Mouse (Mus musculus) liver, embryonic 12.5 days (tissue): ENCODE data around the gene Gm5617. TPM values are rescaled to one million over a fixed set of nuclear protein-coding genes. Genes with fewer than 3 reads are reported as not detected.
A peak's percentile ranks its signal among the peaks of the same experiment; 100 is the strongest.

ENCODE experiments used
- ATAC-seq: fragments of 200-750 bp; cut with Nextera tagmentation; 2 replicates; pipeline ENCODE4 v1.8.0; 2017; ENCODE audit warnings: moderate number of reproducible peaks, mild to moderate bottlenecking, moderate library complexity
- H3K27ac ChIP-seq: fragments of 300-500 bp; sonication (generic); 2 replicates; pipeline ENCODE4 v1.5.1; 2016; ENCODE audit warnings: mild to moderate bottlenecking
- H3K27me3 ChIP-seq: fragments of 300-500 bp; sonication (generic); replicated peaks from 2 replicates; pipeline ENCODE4 v1.6.1; 2016; ENCODE audit warnings: mild to moderate bottlenecking, moderate library complexity
- H3K36me3 ChIP-seq: fragments of 300-500 bp; sonication (generic); 2 replicates; pipeline ENCODE4 v1.6.1; 2016; ENCODE audit warnings: mild to moderate bottlenecking, moderate library complexity
- H3K4me1 ChIP-seq: fragments of 300-500 bp; sonication (generic); 2 replicates; pipeline ENCODE4 v1.6.1; 2016
- H3K4me2 ChIP-seq: fragments of 300-500 bp; sonication (generic); 2 replicates; pipeline ENCODE4 v1.6.1; 2016; ENCODE audit warnings: mild to moderate bottlenecking, moderate library complexity
- H3K4me3 ChIP-seq: fragments of 300-500 bp; sonication (generic); 2 replicates; pipeline ENCODE4 v1.5.1; 2016; ENCODE audit warnings: mild to moderate bottlenecking, moderate library complexity
- H3K9ac ChIP-seq: fragments of 300-500 bp; sonication (generic); 2 replicates; pipeline ENCODE4 v1.6.1; 2016; ENCODE audit warnings: mild to moderate bottlenecking, moderate library complexity
- H3K9me3 ChIP-seq: fragments of 300-500 bp; sonication (generic); replicated peaks from 2 replicates; pipeline ENCODE4 v1.6.1; 2016; ENCODE audit warnings: mild to moderate bottlenecking, moderate library complexity
- WGBS: fragments of 180-500 bp; shearing (Covaris S2); methylation state at CpG from one replicate; pipeline ENCODE4 v1.1.7; 2016; ENCODE audit not compliant: insufficient replicate concordance; 5-methylcytosine and 5-hydroxymethylcytosine counted together
- polyA plus RNA-seq: library from polyadenylated mRNA; unstranded; fragments of >200 nt; fragmentation: Nextera tagmentation; extraction: Ambion mirVana; gene quantifications from 2 replicates; pipeline ENCODE4 v1.2.1, GENCODE M21; 2016

The Gm5617 gene
- polyA plus RNA-seq, 1 experiment from 2014 or later = 22.4 TPM

DNA sequence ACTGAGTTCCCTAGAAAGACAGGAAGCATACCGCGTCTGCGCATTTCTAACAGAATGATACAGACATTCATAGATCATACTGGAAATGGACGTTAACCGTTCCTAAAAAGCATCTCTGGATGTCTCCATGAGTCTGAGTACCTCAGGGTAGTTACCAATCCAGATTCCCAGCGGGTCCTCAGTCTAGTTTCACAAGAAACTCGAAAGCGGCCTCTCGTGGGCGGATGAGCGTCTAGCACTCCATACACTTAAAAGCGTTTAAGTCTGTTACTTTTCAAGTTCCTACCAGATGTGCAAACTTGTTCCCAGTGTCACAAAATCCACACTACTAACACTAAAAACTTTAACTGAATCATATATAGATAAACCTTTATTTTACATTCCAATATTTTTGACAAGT is 22.1 kb upstream of the Gm5617 start:
- 85% methylated on average over 12 of the region's 12 CpGs for WGBS
- no peak for ATAC-seq
- peaks cover 85% of the 10 kb centered on the region for H3K36me3 ChIP-seq

GRCm38 (mm10) chr9:48474367-48474766 is 20.9 kb upstream of the Gm5617 start:
- peaks cover 29% of the 10 kb centered on the region for H3K4me1 ChIP-seq
- H3K9me3 ChIP-seq = no peaks in the 10 kb centered on the region
- no peaks in the 10 kb centered on the region for H3K27me3 ChIP-seq
- 86% methylated on average over 9 of the region's 9 CpGs for WGBS
- H3K9ac ChIP-seq = no peak overlapping the region
- H3K27ac ChIP-seq = no peak overlapping the region
- no peak for ATAC-seq
- no peak overlapping the region for H3K4me3 ChIP-seq
- H3K4me2 ChIP-seq = no peak overlapping the region
- peaks cover 80% of the 10 kb centered on the region for H3K36me3 ChIP-seq

More for the DNA sequence above, 22.1 kb upstream of the Gm5617 start:
- Histone ChIP-seq H3K9ac (no peak overlapping the region), H3K4me3 (no peak overlapping the region), H3K27ac (no peak overlapping the region), H3K4me1 (peaks cover 17% of the 10 kb centered on the region), H3K4me2 (no peak overlapping the region), H3K27me3 (no peaks in the 10 kb centered on the region), H3K9me3 (no peaks in the 10 kb centered on the region)

DNA sequence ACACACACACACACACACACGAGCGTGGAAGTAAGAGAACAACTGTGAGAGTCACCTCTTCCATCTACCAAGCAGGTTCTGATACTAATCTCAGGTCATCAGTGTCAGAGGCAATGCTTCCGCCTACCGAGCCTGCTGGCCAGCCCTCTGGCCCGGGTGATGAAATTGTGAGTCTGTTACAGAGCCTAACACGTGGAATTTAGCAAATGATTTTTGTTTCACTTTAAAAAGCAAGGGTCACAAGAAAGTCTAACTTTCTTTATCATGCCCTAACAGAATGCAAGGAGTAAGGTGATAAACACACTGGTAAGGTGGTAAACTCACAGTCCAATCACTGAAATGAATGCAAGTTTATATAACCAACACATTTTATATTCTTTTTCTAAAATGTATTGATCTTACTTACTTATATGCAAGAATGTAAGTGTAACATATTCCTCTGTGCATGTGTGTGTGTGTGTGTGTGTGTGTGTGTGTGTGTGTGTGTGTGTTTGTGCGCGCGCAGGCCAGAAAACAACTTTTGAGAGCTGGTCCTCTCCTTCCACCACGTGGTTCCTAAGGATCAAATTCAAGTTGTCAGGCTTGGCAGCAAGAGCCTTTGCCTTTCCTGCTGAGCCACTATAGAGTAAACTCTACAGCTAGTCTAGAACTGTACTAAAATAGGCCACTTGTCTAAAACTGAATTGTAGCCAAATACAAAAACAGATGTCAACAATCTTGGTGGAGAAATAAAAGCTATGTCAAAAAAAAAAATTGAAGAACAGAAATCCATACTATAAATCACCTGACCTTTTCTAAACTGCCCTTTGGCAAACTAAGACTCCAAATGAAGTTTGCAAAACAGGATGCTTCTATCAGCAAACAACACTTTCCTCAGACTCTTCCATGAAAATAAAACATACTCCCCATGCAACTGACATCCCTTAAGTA is 18.7 kb upstream of the Gm5617 start:
- 81% methylated on average over 10 of the region's 10 CpGs for WGBS

DNA sequence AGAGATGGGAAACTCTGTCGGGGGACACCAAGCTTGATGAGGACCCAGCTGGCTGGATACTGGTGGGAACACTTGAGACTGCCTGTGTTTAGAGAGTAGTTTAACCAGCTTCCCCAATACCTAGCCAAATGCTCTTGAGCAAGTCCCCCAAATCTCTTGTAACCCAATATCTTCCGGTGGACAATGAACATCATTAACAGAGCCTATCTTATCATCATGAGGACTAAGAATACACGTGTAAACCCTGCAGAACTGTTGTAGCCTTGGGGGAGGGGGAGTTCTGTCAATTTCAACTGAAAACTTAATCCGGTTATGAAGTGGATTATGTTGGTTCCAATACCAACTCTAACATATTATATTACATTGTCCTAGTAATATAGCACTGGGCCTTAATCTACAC is 16.4 kb upstream of the Gm5617 start:
- ATAC-seq = no peak
- H3K9me3 ChIP-seq = no peaks in the 10 kb centered on the region
- WGBS = 64% methylated on average over 4 of the region's 4 CpGs
- peak overlapping the region; percentile 96 for H3K4me2 ChIP-seq
- peaks cover 50% of the 10 kb centered on the region for H3K4me1 ChIP-seq
- H3K27me3 ChIP-seq = no peaks in the 10 kb centered on the region
- H3K4me3 ChIP-seq = no peak overlapping the region
- no peak overlapping the region for H3K27ac ChIP-seq
- no peak overlapping the region for H3K9ac ChIP-seq
- H3K36me3 ChIP-seq = peaks cover 44% of the 10 kb centered on the region

More for the DNA sequence above, 18.7 kb upstream of the Gm5617 start:
- no peak overlapping the region; the same call in 1 of the 2 replicates for H3K9ac ChIP-seq
- H3K4me1 ChIP-seq = peaks cover 43% of the 10 kb centered on the region
- H3K4me2 ChIP-seq = no peak overlapping the region
- H3K4me3 ChIP-seq = no peak overlapping the region
- H3K9me3 ChIP-seq = no peaks in the 10 kb centered on the region
- no peaks in the 10 kb centered on the region for H3K27me3 ChIP-seq
- peaks cover 60% of the 10 kb centered on the region for H3K36me3 ChIP-seq
- no peak for ATAC-seq
- no peak overlapping the region for H3K27ac ChIP-seq

DNA sequence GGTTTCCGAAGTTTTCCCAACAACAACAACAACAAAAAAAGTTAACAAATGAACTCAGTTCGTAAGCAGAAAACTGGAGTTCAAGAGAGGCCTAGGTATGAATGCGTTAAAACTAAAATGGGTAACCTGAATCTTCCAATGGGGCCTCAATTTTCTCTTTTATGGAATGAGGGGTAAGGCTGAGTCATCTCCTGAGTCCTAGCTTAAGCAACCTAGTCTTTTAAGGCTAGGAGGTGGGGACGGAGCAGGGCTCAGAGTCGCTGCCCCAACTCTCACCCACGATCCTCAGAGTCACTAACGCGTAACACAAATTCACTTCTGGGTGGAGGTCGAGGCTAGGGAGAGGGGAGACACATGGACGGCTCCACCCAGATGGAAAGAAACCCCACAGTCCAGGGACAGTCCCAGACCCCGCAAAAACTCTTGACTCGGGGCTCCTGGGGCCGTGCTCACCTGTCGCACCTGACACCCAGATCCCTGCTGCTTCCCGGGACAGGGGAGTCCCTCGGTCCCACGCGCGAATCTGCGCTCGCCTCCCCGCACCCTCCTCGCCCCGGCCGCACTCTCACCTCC is 15.3 kb upstream of the Gm5617 start:
- no peaks in the 10 kb centered on the region for H3K27me3 ChIP-seq
- no peaks in the 10 kb centered on the region for H3K9me3 ChIP-seq
- peak overlapping the region; percentile 91 for H3K9ac ChIP-seq
- H3K27ac ChIP-seq = peak overlapping the region; percentile 76
- ATAC-seq = peak; percentile 43
- H3K4me3 ChIP-seq = peak overlapping the region; percentile 84
- H3K36me3 ChIP-seq = peaks cover 36% of the 10 kb centered on the region
- peak overlapping the region; percentile 96 for H3K4me2 ChIP-seq
- WGBS = 4% methylated on average over 25 of the region's 25 CpGs
- peaks cover 50% of the 10 kb centered on the region for H3K4me1 ChIP-seq

DNA sequence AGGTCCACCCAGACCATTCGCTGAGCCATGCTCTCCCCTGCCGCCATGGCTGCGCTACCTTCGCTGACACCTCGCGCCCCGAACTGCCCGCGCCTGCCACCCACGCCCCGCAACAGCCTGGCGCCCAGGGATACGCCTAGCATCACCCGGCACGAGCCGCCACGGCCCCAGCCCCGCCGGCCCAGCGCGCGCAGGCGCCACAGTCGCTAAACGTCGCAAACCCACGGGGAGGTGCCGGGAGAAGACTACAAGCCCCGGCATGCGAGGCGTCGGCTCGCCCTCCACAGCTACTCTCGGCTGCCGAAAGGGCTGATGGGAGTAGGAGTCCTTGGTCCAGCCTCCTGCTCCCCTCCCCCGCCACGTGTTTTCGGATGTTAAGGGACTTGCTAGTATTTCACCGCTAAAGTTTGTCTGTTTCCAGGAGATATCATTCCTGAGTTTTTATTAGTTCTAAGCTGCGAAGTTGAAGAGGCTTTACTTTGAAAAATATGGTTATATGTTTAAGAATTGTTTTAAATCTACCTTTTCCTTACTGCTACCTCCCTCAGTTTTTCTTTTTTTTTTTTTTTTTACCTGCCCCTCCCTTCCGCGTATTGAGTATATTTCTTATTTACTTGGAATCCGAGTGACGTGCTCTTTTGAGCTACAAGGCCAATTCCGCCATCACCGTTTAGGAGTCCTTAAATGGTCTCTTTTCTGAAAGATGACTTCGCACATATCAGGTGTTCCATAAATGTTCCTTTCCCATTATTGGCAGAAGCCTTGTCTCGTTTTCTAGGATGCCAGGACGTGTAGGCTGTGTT is 14.6 kb upstream of the Gm5617 start, which contains the start of gene Rexo2:
Rexo2 (minus strand) TSS at position 213 of the 803 bp plus-strand sequence.
- Histone ChIP-seq H3K27me3 (no peaks in the 10 kb centered on the region), H3K9ac (peak within 1 kb of the TSS; percentile 91), H3K4me3 (peak within 1 kb of the TSS; percentile 84), H3K36me3 (peaks cover 35% of the 10 kb centered on the region), H3K4me2 (peak within 1 kb of the TSS; percentile 96), H3K4me1 (peaks cover 50% of the 10 kb centered on the region), H3K9me3 (no peaks in the 10 kb centered on the region), H3K27ac (peak within 1 kb of the TSS; percentile 76)
- peak; percentile 98 for ATAC-seq
- whole genome bisulfite sequencing = 1% methylated on average over 49 of the region's 49 CpGs

DNA sequence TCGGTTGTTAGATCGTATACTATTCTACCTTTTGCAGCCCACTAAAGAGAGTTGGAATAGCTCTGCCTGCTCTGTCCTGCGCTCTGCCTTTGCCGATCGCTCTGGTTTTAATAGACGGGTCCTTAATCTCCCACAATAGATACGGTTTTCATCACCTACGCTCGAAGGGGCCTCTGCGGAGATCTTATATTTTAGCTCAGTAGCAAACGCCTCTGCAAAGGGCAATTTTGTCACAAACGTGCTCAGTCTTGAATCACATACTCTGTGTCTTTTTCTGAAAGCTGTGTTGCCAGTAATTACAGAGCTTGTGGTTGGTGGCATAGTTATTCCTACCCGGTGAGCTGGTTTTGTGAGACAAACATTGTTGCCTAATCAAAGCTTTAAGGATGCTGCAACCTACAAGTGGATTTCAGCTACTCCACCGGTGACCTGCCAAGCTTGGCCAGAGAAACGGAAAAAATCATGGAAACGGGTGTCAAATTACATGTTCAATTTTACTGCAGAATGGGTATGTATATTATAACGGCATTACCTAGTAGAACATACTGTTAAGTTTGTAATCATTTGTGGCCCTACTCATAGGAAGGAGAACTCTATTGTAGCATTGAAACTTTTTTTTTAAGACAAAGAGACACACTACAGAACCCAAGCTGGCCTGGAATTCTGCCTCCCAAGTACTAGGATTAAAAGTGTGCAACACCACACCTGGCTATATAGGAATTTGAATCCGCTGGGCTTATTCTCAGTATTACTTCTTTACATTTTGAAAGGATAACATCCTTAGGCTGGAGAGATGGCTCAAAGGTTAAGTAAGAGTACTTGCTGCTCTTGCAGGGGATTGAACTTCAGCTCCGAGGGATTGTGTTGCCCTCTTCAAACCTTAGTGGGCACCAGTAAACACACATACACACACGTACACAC is 13.8 kb upstream of the Gm5617 start:
- Histone ChIP-seq H3K4me2 (peak overlapping the region; percentile 96), H3K36me3 (peaks cover 35% of the 10 kb centered on the region), H3K4me1 (peaks cover 43% of the 10 kb centered on the region), H3K4me3 (peak overlapping the region; percentile 84), H3K9me3 (no peaks in the 10 kb centered on the region), H3K27ac (peak overlapping the region; percentile 73), H3K27me3 (no peaks in the 10 kb centered on the region), H3K9ac (peak overlapping the region; percentile 66)
- ATAC-seq = no peak
- WGBS = 37% methylated on average over 20 of the region's 20 CpGs

DNA sequence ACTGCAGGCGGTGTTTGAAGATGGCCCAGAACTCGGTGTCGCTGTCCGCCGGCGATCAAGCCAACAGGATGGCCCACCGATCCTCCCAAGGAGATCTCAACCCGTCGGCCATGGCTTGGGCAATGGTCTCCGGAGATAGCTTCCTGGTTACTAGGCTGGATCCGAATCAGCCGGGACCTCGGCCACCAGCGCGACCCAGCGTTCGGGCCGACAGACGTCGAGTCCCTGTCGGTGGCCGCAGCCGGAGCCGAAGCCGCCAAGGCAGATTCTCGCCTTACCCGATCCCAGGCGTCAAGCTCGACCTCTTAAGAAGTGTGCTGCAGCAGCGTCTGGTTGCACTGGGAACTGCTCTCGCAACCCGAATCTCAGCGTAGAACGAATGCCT is 298 bp downstream of the Gm5617 start:
- H3K9ac ChIP-seq = peak overlapping the region; percentile 91
- H3K9me3 ChIP-seq = no peaks in the 10 kb centered on the region
- peaks cover 29% of the 10 kb centered on the region for H3K4me1 ChIP-seq
- 2% methylated on average over 34 of the region's 34 CpGs for WGBS
- peak overlapping the region; percentile 85 for H3K4me2 ChIP-seq
- peak overlapping the region; percentile 89 for H3K27ac ChIP-seq
- H3K27me3 ChIP-seq = 0 out of 2 replicates have a peak, but pooled peaks cover 3% of the 10 kb centered on the region
- peak overlapping the region; percentile 94 for H3K4me3 ChIP-seq
- peak; percentile 60 for ATAC-seq
- H3K36me3 ChIP-seq = peaks cover 34% of the 10 kb centered on the region

DNA sequence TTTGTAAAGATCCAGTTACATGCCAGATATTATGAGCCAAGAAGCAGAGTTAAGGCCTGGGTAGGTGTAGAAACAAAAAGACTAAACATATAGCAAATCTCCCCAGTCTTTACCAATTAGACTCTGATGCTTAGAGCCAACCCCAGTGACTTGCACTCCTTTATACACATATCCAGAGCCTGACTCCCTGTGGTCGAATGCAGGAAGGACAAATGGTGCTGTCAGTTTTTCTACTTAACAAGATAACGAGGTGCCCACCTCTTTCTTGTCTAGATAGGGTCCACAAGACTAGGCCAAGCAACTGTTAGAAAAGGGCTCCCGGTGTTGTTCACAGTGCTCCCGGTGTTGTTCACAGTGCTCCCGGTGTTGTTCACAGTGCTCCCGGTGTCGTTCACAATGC is 6.0 kb downstream of the Gm5617 start:
- Histone ChIP-seq H3K27me3 (peaks cover 11% of the 10 kb centered on the region; the same call in 1 of the 2 replicates), H3K9ac (no peak overlapping the region), H3K4me2 (no peak overlapping the region), H3K9me3 (no peaks in the 10 kb centered on the region), H3K4me3 (no peak overlapping the region), H3K27ac (no peak overlapping the region), H3K4me1 (peaks cover 4% of the 10 kb centered on the region), H3K36me3 (no peaks in the 10 kb centered on the region)
- WGBS = 65% methylated on average over 7 of the region's 7 CpGs
- no peak for ATAC-seq

GRCm38 (mm10) chr9:48503001-48503400 is 7.8 kb downstream of the Gm5617 start:
- H3K4me1 ChIP-seq = no peaks in the 10 kb centered on the region
- H3K9ac ChIP-seq = no peak overlapping the region
- H3K4me3 ChIP-seq = no peak overlapping the region
- no peak overlapping the region for H3K4me2 ChIP-seq
- 50% methylated on average over 2 of the region's 2 CpGs for WGBS
- no peaks in the 10 kb centered on the region for H3K36me3 ChIP-seq
- ATAC-seq = no peak
- peaks cover 7% of the 10 kb centered on the region; the same call in 1 of the 2 replicates for H3K27me3 ChIP-seq
- no peak overlapping the region for H3K27ac ChIP-seq
- no peaks in the 10 kb centered on the region for H3K9me3 ChIP-seq
